Mouse (Mus musculus) lung, postnatal 4 days (tissue): ENCODE data around the gene Olfr1120.
"Not testable (repeated sequence)": the region's sequence is repeated elsewhere in the genome, so short reads cannot be mapped to it uniquely, and the experiment has no call there.

Experiments
- DNase-seq, 2 experiments: peaks; one replicate each; pipeline ENCODE4 v3.0.0; 2021

Olfr1120 gene

DNA sequence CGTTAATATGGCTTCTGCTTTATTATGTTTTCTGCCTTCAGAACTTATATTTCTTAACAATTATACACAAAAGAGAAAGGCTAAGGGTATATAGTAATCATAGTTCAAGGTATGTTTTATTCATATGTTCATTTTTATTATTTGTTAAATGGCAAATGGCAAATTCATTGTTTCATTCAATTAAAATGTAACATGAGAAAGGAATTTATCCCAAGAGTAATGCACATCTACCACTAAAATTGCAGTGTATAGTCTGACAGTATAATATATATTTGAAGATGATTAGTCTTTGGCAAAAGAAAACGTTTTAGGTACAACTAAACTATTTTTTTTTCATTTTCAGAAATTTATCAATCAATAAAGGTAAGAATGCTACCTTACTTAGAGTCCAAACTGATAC, at the start of gene Olfr1120:
TSS of gene Olfr1120 (plus strand) at position 301 of the 400 bp plus-strand sequence.
- no peak for DNase-seq

DNA sequence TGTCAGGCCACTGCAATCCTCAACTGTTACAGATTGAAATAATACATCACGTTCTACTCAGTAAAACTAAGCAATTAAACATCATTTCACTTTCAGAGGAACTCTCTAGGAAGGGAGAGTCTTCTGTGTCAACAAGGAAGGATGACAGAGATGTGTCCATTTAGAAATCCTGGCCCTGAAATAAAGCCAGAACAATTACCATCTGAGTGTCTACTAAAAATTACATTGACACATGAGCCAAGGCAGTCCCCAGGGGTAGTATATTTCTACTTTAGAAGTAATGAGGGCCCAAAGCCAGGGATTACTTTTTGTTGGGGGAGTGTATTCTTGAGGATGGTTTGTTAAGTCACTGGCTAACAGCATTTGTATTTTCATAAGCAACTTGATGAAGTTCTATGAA, 47.3 kb upstream of the Olfr1120 start, which contains the start of gene Olfr1118:
TSS of gene Olfr1118 (plus strand) at position 301 of the 400 bp plus-strand sequence.
- DNase-seq = no peak

GRCm38 (mm10) chr2:87360121-87360520, 5.5 kb downstream of the Olfr1120 start:
- not testable (repeated sequence) for DNase-seq

- DNase-seq = no peak
Measured at GRCm38 (mm10) chr2:87369595-87369994, 15.0 kb downstream of the Olfr1120 start, which contains the start of gene Olfr1121. TSS of gene Olfr1121 (plus strand) at chr2:87369895.

GRCm38 (mm10) chr2:87371726-87372125, 17.1 kb downstream of the Olfr1120 start:
- no peak for DNase-seq

DNA sequence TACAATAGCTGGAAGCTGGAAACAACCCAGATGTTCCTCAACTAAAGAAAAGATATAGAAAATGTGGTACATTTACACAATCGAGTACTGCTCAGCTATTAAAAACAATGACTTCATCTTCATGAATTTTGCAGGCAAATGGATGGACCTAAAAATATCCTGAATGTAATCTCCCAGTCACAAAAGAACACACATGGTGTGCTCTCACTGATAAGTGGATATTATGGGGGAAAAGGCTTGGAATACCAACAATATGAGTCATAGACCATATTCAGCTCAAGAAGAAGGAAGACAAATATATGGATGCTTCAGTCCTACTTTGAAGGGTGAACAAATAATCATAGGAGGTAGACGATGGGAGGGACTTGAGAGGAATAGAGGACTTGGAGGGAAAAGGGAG, 29.3 kb downstream of the Olfr1120 start:
- no peak for DNase-seq

- no peak for DNase-seq
Measured at GRCm38 (mm10) chr2:87385549-87385948, 30.9 kb downstream of the Olfr1120 start, which contains the start of gene Olfr1122. TSS of gene Olfr1122 (plus strand) at chr2:87385849.

- not testable (repeated sequence) for DNase-seq
Measured at GRCm38 (mm10) chr2:87393605-87394004, 39.0 kb downstream of the Olfr1120 start.

DNA sequence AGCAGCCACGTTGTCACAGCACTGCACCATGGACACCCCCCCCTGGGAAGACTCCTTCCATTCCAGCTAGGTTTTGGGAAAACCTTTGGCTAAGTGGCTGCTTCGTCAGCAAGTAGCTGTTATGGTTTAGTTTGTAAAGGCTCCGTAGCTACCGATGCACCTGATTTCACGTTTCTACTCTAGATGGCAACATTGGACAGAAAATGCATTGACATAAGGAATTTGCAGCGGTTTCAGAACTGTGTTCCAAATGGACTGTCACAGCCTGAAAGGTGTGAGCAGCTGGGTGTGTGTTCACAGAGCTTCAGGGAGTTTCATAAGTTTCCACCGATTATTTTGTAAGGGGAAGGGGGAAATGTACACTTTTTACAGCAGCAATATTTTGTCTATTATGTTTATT, 40.1 kb downstream of the Olfr1120 start:
- DNase-seq = not testable (repeated sequence)
